Mouse (Mus musculus) right cerebral cortex, postnatal 10 days (tissue): Measurements from ENCODE around the gene Pcyt2.

ENCODE experiments used
- DNase-seq, 2 experiments: peaks; one replicate each; pipeline ENCODE4 v3.0.0; 2021; ENCODE audit warnings: low spot score in 2 of 2

Pcyt2 gene

DNA sequence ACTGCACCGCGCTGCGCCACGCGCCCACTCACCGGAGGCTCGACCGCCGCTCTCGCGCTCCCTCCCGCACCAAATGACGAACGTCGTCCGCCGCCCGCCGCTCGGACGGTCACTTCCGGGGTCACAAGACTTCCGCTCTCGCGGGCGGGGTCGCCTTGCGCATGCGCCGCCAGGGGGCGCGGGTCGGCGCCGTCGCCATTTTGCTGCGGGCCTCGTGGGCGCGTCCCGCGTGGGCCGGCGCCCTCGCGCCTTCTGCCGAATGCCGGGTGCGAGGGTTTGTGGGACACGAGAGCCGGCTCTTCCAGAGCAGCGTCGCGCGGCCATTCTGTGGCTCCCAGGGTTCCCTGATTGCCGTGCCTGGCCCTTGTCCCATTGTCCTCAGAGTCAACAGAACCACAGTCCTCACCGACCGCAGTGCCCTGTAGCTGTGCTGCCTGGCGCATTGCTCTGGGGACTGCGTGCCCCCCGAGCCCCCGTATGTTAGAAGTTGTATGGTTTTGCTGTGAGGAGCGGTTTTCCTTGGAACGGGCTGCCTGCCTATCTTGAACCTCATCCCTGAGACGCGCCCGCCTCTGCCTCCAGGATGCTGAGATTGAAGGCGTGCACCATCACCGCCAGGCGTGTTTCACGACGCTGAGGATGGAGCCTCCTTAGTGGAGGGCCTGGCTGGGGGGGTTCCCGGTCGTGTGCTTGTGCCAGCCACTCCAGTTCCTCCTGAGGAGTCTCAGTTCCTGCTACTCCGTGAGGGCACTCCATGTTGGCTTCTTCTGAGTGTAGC lies 36.1 kb downstream of the Pcyt2 start, which contains the start of gene Arhgdia:
TSS of gene Arhgdia (minus strand) at position 135 of the 778 bp plus-strand sequence.
- DNase-seq, result peak; percentile 93

DNA sequence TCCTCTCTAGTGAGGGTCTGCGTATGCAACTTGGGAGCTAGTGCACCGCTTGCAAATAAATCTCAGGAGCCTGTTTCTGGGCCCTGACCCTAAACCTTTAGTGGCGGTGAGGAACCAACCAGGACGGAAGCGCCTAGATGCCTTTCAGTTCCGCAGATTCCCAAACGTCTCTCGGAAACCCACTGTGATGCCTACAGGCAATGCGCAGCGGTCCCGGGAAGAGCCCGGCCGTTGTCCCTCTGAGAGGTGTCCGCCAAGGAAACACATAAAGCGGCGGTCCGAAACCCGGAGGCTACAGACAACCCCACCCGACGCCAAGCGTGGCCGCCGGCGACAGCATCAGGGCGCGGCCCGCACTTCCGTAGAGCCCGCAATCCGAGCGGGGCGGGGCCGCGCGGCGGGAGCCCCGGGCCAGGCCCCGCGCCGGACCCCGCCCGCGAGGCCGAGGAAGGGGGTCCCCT lies 36.8 kb downstream of the Pcyt2 start:
- DNase-seq, result peak; percentile 43 to 55

DNA sequence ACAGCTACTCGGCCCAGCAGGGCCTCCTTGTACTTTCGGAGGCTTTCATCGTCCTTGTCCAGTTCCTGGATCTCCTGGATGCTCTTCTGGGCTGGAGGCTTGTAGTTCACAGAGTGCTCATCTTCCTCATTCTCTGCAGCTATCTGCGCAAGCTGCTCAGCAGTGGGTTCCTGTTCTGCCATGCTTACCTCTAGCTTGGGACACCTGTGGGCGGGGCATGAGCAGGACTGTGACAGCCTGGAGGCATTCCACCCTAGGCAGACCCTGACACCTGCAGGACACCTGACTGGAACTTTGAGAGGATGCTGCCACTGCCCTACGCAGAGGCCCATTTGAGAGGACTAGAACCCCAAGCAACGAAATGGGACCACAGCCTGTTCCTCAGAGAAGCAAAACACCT lies 37.5 kb downstream of the Pcyt2 start:
- DNase-seq, result peak; percentile 34 to 62

DNA sequence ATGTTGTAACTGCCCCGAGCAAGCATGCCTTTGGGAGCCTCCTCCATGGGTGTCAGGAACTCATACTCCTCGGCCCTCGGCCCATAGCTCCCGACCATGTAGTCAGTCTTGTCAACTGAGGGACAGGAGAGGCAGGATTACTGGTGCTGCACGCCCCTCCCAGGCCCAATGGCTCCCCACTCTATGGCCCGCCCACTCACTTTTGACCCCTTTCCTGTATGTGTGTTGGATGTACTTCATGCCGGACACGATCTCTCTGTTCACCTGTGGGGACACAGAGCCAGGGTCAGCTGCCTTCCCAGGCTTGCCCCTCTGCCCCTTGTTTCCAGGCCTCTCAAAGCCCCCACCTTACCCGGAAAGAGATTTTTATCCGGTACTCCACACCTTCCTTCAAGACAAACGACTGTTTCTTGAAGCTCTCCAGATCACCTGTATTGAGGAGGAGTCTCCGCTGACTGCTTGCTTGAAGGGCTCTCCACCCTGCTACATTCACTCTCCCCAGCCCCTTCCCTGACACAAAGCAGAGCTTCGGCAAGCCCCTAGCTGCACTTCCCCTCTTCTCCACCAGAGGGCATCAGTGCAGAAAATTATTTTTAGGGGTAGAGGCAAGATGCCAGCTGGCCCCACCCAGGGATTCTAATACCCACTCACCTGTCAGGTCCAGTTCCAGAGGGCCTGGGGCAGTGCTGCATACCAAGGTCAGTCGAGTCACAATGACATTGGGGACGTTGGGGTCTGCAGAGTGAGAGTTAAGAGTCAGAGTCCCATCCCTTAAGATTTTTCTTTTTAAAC lies 38.2 kb downstream of the Pcyt2 start:
- peak; percentile 73 to 79 for DNase-seq

DNA sequence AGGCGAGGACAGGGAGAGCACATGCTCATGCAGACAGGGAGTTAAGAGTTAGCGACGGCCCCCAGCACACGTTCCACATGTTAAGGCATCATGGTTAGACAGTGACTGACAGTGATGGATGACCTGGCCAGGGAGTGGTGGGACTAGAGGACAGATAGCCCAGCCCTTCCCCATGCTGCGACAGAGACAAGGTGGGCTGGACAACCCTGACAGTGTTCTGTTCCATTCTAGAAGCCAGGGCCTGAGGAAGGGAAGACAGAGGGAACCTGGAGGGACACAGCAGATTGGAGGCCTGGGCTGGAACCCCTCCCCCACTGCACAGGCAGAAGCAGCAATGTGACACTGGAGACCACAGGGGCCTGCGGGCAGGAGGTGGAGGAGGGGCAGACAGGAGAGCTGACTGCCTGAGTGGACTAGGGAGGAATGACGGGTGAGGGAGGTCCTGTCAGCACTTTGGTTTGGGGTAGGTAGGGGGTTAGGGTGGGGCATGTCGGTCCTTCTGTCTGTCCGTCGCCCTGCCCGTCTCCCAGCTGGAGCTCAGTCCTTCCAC lies 39.0 kb downstream of the Pcyt2 start:
- peak; percentile 36 to 55 for DNase-seq

DNA sequence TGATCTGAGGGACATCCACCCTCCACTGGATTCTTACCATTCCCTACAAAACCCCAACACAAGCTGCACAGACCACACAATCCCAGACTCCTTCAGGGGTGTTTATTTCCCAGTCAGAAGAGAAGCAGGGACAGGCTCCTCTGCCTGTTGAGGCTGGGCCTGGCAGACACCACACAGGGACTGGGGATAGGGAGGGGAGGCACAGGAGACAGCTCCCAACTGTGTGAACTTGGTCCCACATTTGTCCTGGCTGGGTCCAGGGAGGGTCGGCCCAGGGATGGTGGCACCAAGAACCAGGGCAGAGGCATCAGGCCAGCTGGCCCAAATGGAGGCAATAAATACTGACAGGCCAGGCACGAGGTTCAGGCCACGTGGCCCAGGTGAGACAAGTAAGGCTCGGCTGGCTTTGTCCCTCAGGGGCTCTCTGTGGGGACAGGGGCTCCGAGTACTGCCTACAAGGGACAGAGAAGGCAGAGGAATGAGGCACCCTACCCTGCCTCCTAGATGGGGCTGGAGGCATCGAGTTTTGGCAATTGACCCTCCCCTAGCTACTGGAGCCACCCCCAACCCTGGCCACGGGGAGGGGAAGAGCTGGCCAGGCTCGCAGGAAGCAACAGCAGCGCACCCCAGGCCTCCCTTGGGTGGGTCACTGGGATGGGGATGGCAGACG lies 39.6 kb downstream of the Pcyt2 start:
- DNase-seq, result peak in 1 of 2 experiments; percentile 39

DNA sequence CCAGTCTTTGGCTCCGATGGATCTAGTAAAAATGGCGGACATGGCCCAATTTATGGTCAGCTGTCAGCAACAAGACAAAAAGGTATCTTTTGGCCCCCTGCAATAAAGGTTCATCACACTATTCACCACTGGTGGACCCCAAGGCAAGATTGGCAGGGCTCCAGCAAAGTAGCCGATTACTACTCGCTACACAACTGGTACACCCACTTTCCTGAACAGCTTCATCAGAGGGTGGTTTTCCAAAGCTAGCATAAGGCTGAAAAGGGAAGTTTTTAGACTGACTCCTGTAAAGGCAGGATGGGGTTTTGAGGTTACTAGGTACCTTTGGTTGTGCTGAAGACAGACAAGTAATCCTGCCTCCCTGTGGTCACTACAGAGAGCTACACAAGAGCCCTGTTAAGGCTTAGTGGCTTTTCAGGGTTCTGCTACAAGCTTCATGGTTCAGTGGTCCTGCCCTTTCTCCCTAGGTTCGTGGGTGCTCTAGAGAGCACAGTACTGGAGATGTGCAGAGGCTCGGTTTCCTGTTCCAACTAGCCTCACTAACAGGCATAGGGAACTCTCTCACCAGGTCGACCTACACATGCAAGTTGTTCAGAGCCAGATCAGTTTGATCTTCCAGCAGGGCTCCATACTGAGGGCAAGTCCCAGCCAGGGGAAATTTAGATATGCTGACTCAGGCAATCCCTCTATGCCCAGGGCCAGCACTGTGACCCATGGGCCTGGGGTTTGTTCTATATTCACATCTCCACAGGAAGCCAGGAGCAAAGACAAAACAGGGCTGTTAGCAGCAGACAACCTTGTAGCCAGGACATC lies 40.3 kb downstream of the Pcyt2 start:
- DNase-seq, result peak; percentile 41 to 56

DNA sequence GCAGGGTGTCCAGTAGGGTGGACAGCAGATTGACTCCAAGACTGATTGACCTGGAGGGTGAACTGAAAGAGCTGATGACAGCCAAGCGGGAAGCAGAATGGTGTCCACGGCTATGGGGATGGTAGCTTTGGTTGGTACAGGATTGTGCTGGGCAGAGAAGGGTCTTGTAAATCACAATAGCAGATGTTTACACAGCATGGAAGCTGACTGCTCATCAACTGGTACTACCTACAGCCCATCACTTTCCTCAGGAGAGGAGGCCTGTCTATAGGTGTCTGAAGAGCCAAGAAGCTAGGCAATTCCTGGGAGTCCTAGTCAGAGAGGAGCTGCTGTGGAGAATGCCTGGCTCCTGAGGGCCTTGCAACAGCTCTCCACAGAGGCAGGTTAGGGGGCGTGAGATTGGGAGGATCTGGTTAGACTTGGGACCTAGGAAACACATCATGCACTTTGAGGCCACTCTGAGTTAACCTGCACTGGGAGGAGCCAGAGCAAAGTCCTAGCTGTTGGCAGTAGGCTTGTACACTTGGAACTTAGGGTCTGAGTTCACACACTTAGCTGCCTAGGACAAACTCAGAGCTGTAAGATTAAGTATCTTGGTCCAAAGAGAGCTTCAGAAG lies 41.3 kb downstream of the Pcyt2 start:
- no peak for DNase-seq

DNA sequence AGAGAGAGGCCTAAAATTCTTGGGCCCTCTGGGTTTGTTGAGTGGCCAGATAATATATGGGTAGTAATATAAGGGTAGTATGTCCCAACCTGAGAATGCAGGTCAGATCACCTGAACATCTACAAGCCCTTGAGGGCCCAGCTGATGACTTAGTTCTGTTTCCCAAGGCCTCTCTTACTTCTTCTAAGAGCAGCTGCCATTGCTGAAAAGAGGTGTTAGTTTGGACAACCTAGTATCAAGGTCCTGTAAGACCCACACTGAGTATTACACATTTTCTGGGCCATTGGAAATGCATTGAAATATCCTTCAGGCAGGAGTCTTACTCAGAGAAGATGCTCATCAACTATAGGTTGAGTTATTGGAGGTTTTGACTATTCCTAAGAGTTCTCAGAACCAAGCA lies 41.8 kb downstream of the Pcyt2 start:
- no peak for DNase-seq

DNA sequence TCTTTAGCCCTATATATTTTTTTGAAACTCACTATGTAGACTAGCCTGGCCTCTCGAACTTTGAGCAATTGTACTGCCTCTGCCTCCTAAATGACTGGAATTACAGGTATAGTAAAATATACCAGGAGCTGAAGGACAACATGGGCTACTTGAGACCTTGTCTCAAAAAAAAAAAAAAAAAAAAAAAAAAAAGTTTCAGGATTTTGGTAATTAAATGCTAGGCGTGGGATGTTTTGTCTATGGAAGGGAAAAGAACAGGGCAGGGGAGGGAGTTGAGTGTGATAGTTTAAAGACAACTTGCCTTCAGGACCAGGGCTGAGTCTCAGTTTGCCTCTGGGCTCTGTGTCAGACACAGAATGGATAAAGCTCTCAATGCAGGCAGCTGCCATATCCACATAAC lies 42.7 kb downstream of the Pcyt2 start:
- DNase-seq, result no peak

DNA sequence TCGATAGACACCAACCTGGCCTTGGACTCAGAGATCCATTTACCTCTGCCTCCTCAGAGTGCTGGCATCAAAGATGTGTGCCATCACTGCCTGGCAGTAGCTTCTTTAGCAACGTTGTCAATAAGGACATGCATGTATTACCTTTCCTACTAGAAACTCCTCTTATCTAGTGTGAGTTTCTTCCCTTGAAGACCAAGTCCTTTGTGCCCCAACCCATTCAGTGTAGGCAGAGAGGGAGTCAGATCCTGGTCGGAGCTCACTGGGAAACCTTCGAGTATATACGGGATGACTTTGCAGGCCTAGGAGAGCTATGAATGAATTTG lies 43.5 kb downstream of the Pcyt2 start:
- DNase-seq, result no peak

DNA sequence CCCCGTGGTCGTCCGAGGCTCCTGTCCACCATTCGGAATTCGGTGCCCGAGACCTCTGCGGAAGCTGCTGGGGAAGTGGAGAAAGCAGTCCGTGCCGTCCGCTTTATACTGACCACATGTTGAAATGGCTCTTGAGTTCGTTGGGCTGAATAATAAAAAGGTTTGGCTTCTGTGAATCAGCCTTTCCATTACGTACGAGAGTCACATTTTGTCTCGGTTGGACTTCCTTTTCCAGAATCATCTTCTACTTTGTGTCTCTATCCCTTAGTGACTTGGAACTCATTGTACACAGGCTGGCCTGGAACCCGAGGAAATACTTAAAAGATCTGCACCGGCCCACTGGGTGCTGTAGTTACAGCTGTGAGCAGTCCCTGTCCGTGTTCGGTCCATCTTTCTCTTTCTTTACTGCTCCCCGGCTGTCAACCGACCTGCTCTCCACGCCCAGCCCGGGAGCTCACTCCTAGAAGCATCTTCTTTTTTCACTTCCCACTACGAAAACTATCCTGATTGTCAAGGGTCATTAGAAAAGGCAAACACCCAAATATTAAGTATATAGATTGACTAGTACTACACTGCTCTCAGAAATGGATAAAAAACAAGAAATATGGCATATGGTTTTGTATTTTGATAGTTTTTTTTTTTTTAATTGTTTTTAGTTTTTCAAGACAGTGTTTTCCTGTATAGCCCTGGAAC lies 44.0 kb downstream of the Pcyt2 start:
- no peak for DNase-seq

DNA sequence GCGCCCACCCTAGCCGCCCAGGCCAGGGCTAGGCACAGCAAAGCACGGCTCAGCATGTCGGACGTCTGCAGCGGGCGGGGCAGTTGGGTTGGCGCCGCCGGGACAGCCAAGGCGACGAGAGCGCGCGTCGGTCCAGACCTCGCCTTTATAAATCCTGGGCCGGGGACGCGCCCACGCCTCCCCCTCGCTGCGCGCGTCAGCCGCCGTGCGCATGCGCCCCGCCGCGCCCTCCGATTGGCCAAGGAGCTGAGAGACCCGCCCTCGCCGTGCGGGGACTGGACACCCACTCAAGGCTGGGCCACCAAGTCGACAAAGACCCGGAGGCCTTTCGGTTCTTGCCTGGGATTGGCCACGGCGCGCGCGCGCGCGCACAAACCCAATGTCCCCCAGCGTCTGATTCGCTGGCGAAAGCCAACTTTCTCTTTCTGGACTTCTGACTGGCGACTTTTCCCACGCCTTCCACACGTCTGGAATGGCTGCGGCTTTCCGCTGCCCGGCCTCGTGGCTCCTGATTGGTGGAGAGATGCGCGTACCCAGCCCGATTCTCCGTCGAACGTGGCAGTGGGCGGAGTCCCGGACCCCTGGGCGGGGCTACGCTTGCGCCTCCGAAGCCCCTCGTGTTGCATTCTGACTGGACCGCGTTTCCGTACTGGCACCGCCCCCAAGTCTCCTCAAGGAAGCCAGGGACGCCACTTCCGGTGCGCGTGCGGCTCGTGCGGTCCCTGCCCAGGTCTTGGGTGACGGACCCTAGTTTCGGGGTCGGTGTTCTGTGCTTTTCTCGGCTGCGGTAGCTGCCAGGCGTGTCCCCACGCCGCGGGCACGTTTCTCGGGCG lies 44.8 kb downstream of the Pcyt2 start, which contains the start of gene P4hb:
TSS of gene P4hb (minus strand) at position 502 of the 833 bp plus-strand sequence.
- DNase-seq, result peak; percentile 100

DNA sequence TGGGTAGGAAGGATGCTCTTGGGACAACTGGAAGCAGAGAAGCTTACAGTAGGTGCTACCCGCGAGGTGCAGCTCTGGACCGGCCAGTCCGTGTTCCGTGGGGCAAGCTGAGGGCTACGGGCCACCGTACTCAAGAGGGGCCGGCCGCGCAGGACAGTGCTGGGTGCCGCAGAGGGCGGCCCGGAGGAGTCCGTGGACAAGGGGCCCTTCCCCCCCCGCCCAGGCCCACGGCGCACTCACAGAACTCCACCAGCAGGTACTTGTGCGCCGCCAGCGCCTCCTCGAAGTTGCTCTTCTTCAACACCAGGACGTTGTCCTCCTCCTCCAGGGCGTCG lies 45.4 kb downstream of the Pcyt2 start:
- no peak for DNase-seq

DNA sequence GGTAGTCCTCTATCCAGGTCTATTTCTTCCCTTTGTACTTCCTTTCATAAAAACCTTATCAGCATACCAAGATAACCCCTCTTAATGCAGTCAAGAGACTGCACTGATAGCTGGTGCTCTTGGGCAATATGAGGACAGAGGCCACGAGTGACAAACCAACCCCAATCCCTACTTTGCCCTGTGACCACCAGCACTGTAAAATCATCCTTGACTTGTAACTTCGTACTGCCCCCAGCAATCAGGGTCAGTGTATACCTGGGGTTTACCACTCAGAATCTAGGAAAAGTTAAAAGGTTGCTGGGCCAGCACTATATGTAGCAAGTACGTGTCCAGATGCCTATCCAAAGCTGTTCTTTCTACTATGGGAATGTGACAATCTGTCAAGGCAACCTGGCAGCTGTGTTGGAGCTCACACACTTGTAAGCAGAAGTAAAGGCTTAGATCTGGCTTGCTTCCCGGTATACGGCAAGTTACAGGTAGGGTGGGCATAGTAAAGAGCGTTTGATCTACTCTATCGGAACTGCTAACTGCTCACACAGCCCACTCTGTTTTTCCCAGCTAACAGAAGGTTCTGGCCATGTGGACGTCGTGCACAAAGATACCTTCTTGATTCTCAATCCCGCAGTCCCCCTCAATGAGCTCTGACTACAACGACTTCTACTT lies 45.9 kb downstream of the Pcyt2 start:
- DNase-seq, result peak; percentile 30 to 47

DNA sequence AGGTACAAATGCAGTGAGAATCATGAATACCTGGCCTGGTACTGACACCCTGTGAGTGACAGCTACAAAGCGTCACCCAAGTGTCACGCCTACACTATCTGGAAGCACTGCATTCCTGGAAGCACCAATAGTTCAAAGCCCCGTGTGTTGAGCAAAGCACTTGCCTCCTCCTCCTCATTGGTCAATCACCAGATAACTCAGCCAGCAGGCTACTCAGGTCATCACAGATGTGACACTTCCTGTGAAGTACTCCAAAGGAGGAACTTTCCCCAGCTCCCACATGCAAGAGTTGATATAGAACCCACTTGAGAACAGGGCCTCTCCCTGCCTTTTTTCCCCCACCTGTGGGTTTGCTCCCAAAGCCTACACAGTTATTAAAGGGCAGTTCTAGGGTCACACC lies 46.6 kb downstream of the Pcyt2 start:
- no peak for DNase-seq

DNA sequence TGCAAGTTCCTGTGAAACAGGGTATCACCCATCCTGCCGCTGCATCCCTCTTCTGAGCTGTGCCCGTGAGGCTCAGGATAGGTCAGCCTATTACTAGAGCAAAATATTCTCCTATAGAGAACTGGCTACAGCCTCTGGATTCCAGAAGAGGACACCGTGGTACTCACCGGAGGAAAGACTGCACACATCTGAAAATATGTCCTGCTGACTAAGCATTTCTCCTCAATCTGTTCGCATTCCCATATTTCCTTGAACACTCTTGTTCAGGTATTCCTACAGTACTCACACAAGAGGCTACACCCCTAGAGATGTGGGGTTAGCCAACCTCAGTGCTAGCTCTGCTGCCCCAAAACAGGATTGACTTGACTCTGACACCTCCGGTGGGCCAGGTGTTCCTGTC lies 49.4 kb downstream of the Pcyt2 start:
- DNase-seq, result no peak

DNA sequence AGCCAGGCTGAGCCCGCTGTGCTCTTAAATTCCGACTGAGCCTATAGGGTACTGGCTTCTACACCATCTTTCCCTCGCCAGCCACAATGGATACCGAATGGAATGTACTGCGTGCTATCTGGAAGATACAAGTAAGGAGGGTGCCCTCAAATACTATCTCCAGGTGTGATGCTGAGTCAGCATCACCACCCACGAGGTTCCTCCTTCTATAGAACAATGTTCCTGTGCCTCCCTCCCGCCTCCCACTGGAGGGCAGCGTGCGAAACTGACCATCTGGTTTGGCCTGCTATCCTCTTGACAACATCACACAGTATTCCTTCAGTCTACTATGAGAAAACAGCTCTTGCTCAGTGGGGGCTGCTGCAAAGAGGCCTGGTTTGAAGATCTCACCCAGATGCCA lies 52.6 kb downstream of the Pcyt2 start:
- DNase-seq, result no peak

DNA sequence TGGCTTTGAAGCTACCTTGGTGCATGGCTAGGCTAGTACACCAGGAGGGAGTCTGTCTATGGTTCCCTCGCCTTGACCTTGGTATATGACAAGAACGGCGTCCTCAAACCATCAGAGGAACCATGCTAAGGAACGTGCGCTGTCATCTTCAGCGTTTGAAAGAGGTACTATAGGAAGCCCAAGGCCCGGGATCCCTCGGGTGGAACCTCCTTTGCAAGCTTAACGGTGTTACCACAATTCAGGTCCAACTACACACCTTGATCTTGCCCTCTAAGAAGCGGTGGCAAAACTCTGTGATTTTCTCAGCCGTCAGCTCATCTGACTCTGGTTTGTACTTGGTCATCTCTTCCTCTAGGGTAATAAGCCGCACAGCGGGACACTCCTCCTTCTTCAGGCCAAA lies 54.8 kb downstream of the Pcyt2 start:
- DNase-seq, result no peak
